Mouse (Mus musculus) neural tube, embryonic 14.5 days (tissue): ENCODE results near the gene Adap2. TPM values are rescaled to one million over a fixed set of nuclear protein-coding genes. Genes with fewer than 3 reads are reported as not detected.

Source experiments
- ATAC-seq: fragments of 200-750 bp; cut with Nextera tagmentation; 2 replicates; pipeline ENCODE4 v1.8.0; 2017; ENCODE audit warnings: low read depth, mild to moderate bottlenecking, moderate TSS enrichment, moderate library complexity
- H3K27ac ChIP-seq: fragments of 300-500 bp; sonication (generic); 2 replicates; pipeline ENCODE4 v1.5.1; 2014; ENCODE audit warnings: low read depth, mild to moderate bottlenecking, control low read depth, low read length, moderate library complexity, mixed read lengths
- H3K27me3 ChIP-seq: fragments of 300-500 bp; sonication (generic); 2 replicates; pipeline ENCODE4 v1.6.1; 2014; ENCODE audit warnings: low read length; ENCODE audit not compliant: control insufficient read depth, insufficient read depth
- H3K36me3 ChIP-seq: fragments of 300-500 bp; sonication (generic); 2 replicates; pipeline ENCODE4 v1.6.1; 2014; ENCODE audit warnings: low read length, mixed read lengths; ENCODE audit not compliant: control insufficient read depth, insufficient read depth
- H3K4me1 ChIP-seq: fragments of 300-500 bp; sonication (generic); 2 replicates; pipeline ENCODE4 v1.6.1; 2014; ENCODE audit warnings: low read length; ENCODE audit not compliant: control insufficient read depth, insufficient read depth
- H3K4me2 ChIP-seq: fragments of 300-500 bp; sonication (generic); 2 replicates; pipeline ENCODE4 v1.6.1; 2014; ENCODE audit warnings: mild to moderate bottlenecking, low read depth, low read length, control low read depth
- H3K4me3 ChIP-seq: fragments of 300-500 bp; sonication (generic); 2 replicates; pipeline ENCODE4 v1.5.1; 2014; ENCODE audit warnings: low read depth, low read length, control low read depth, mixed read lengths
- H3K9ac ChIP-seq: fragments of 300-500 bp; sonication (generic); replicated peaks from 2 replicates; pipeline ENCODE4 v1.6.1; 2014; ENCODE audit warnings: low read depth, mild to moderate bottlenecking, control low read depth, low read length, mixed read lengths
- H3K9me3 ChIP-seq: fragments of 300-500 bp; sonication (generic); 2 replicates; pipeline ENCODE4 v1.6.1; 2016; ENCODE audit warnings: low read length; ENCODE audit not compliant: control insufficient read depth
- WGBS: fragments of 180-500 bp; shearing (Covaris S2); extraction: QIAGEN DNeasy Blood & Tissue Kit; methylation state at CpG from one replicate; pipeline ENCODE4 v1.1.7; 2014; 5-methylcytosine and 5-hydroxymethylcytosine counted together
- polyA plus RNA-seq: library from polyadenylated mRNA; unstranded; fragments of >200 nt; fragmentation: Nextera tagmentation; extraction: Ambion mirVana; gene quantifications from 2 replicates; pipeline ENCODE4 v1.2.1, GENCODE M21; 2014

The Adap2 gene
- polyA plus RNA-seq, 1 experiment from 2014 or later: 2.5 TPM

GRCm38 (mm10) chr11:80200326-80200725 is 46.4 kb downstream of the Adap2 start:
- Histone ChIP-seq H3K4me2 (no peak overlapping the region), H3K27ac (no peak overlapping the region), H3K27me3 (no peaks in the 10 kb centered on the region), H3K9ac (no peak overlapping the region), H3K36me3 (no peaks in the 10 kb centered on the region), H3K4me3 (no peak overlapping the region), H3K9me3 (no peaks in the 10 kb centered on the region), H3K4me1 (no peaks in the 10 kb centered on the region)
- WGBS: 74% methylated on average over 1 of the region's 1 CpGs
- ATAC-seq: no peak

GRCm38 (mm10) chr11:80202296-80202695 is 48.4 kb downstream of the Adap2 start:
- no peak overlapping the region for H3K4me2 ChIP-seq
- WGBS: 81% methylated on average over 6 of the region's 6 CpGs
- no peaks in the 10 kb centered on the region for H3K27me3 ChIP-seq
- H3K27ac ChIP-seq: no peak overlapping the region
- no peaks in the 10 kb centered on the region for H3K36me3 ChIP-seq
- H3K9me3 ChIP-seq: no peaks in the 10 kb centered on the region
- H3K4me3 ChIP-seq: no peak overlapping the region
- no peak overlapping the region for H3K9ac ChIP-seq
- no peak for ATAC-seq
- no peaks in the 10 kb centered on the region for H3K4me1 ChIP-seq

GRCm38 (mm10) chr11:80204037-80204436 is 50.1 kb downstream of the Adap2 start:
- H3K4me1 ChIP-seq: no peaks in the 10 kb centered on the region
- H3K9ac ChIP-seq: no peak overlapping the region
- no peaks in the 10 kb centered on the region for H3K27me3 ChIP-seq
- WGBS: 77% methylated on average over 3 of the region's 3 CpGs
- H3K4me2 ChIP-seq: no peak overlapping the region
- ATAC-seq: no peak
- no peak overlapping the region for H3K4me3 ChIP-seq
- no peak overlapping the region for H3K27ac ChIP-seq
- no peaks in the 10 kb centered on the region for H3K9me3 ChIP-seq
- H3K36me3 ChIP-seq: no peaks in the 10 kb centered on the region

- 41% methylated on average over 5 of the region's 5 CpGs for WGBS
- Histone ChIP-seq H3K4me2 (no peak overlapping the region), H3K27me3 (no peaks in the 10 kb centered on the region), H3K9me3 (no peaks in the 10 kb centered on the region), H3K4me3 (no peak overlapping the region), H3K27ac (no peak overlapping the region), H3K4me1 (peaks cover 2% of the 10 kb centered on the region), H3K9ac (no peak overlapping the region), H3K36me3 (no peaks in the 10 kb centered on the region)
- no peak for ATAC-seq
These were observed 51.0 kb downstream of the Adap2 start for GRCm38 (mm10) chr11:80204941-80205340.

- H3K36me3 ChIP-seq: no peaks in the 10 kb centered on the region
- peaks cover 8% of the 10 kb centered on the region for H3K4me1 ChIP-seq
- no peak overlapping the region for H3K4me3 ChIP-seq
- no peak overlapping the region for H3K4me2 ChIP-seq
- no peaks in the 10 kb centered on the region for H3K27me3 ChIP-seq
- H3K9me3 ChIP-seq: no peaks in the 10 kb centered on the region
- no peak overlapping the region for H3K27ac ChIP-seq
- WGBS: 40% methylated on average over 7 of the region's 7 CpGs
- no peak overlapping the region for H3K9ac ChIP-seq
- ATAC-seq: peak; percentile 35; the same call in 1 of the 2 replicates
These were observed 54.6 kb downstream of the Adap2 start for GRCm38 (mm10) chr11:80208465-80208859.

GRCm38 (mm10) chr11:80208860-80209800 is 55.2 kb downstream of the Adap2 start, which contains the start of gene Rhot1:
TSS of gene Rhot1 (plus strand) at chr11:80209019.
- H3K27ac ChIP-seq: peak within 1 kb of the TSS; percentile 89
- H3K4me3 ChIP-seq: peak within 1 kb of the TSS; percentile 97
- H3K4me1 ChIP-seq: peaks cover 8% of the 10 kb centered on the region
- H3K4me2 ChIP-seq: peak within 1 kb of the TSS; percentile 65
- H3K27me3 ChIP-seq: no peaks in the 10 kb centered on the region
- H3K9me3 ChIP-seq: no peaks in the 10 kb centered on the region
- under 1% methylated on average over 69 of the region's 78 CpGs for WGBS
- no peaks in the 10 kb centered on the region for H3K36me3 ChIP-seq
- H3K9ac ChIP-seq: peak within 1 kb of the TSS; percentile 95
- ATAC-seq: peak; percentile 95

GRCm38 (mm10) chr11:80210321-80210720 is 56.4 kb downstream of the Adap2 start:
- H3K27ac ChIP-seq: no peak overlapping the region
- peak overlapping the region; percentile 97; the same call in 1 of the 2 replicates for H3K4me3 ChIP-seq
- 58% methylated on average over 6 of the region's 6 CpGs for WGBS
- peak overlapping the region; percentile 65 for H3K4me2 ChIP-seq
- H3K4me1 ChIP-seq: peaks cover 8% of the 10 kb centered on the region
- H3K9me3 ChIP-seq: no peaks in the 10 kb centered on the region
- no peaks in the 10 kb centered on the region for H3K27me3 ChIP-seq
- H3K9ac ChIP-seq: peak overlapping the region; percentile 95; the same call in 1 of the 2 replicates
- H3K36me3 ChIP-seq: 0 out of 2 replicates have a peak, but pooled peaks cover 4% of the 10 kb centered on the region
- no peak for ATAC-seq

- no peak overlapping the region for H3K4me2 ChIP-seq
- no peak overlapping the region for H3K4me3 ChIP-seq
- 96% methylated on average over 2 of the region's 2 CpGs for WGBS
- no peaks in the 10 kb centered on the region for H3K27me3 ChIP-seq
- no peak for ATAC-seq
- peaks cover 8% of the 10 kb centered on the region for H3K4me1 ChIP-seq
- H3K9ac ChIP-seq: no peak overlapping the region
- no peaks in the 10 kb centered on the region for H3K9me3 ChIP-seq
- H3K27ac ChIP-seq: no peak overlapping the region
- H3K36me3 ChIP-seq: 0 out of 2 replicates have a peak, but pooled peaks cover 4% of the 10 kb centered on the region
These were observed 58.4 kb downstream of the Adap2 start for GRCm38 (mm10) chr11:80212282-80212681.

- H3K9ac ChIP-seq: no peak overlapping the region
- H3K27me3 ChIP-seq: no peaks in the 10 kb centered on the region
- 92% methylated on average over 3 of the region's 3 CpGs for WGBS
- no peak overlapping the region for H3K4me3 ChIP-seq
- H3K4me1 ChIP-seq: peaks cover 3% of the 10 kb centered on the region
- no peak overlapping the region for H3K4me2 ChIP-seq
- H3K9me3 ChIP-seq: no peaks in the 10 kb centered on the region
- no peak overlapping the region for H3K27ac ChIP-seq
- H3K36me3 ChIP-seq: 0 out of 2 replicates have a peak, but pooled peaks cover 4% of the 10 kb centered on the region
- no peak for ATAC-seq
These were observed 61.4 kb downstream of the Adap2 start for GRCm38 (mm10) chr11:80215291-80215690.
